Mouse (Mus musculus): ENCODE results near the gene Acp6.

DNA sequence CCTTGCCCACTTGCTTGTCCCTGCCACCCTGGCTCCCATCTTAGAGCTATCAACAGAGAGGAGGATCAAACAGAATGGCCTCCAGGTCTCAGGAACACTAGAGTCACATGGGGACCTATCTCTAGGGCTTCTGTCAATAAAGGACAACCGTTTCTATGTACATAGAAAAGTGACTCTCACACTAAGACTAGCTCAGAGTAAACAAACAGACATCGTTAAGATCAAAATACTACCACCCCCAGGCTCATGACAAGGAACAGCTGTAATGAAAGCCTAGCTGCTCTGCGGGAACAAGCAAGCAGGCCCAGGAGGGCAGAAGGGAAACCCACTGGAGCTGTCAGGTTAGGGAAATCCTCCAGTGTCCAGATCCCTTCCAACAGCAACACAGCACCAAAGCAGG is 56.9 kb downstream of the Acp6 start:
- TF ChIP-seq POLR2AphosphoS2 (IDR thresholded peaks at IDR 0.05; ENCODE audit: insufficient read length, low read depth) (no peak), MYOD1 (IDR thresholded peaks at IDR 0.05; ENCODE audit: control insufficient read depth in 1 of 3, insufficient read length in 2 of 3, low read depth in 2 of 3) (no peak), POLR2A (IDR thresholded peaks at IDR 0.05; ENCODE audit: insufficient read length, low read depth) (no peak)

All from myocyte (in vitro differentiated cells).